Mouse (Mus musculus): ENCODE results near the gene Ak1.

The Ak1 gene

GRCm38 (mm10) chr2:32628044-32628550 lies 6.5 kb downstream of the Ak1 start:
- DNase-seq (ENCODE audit: low read depth, low spot score) = peak; percentile 82

- DNase-seq (ENCODE audit: low read depth, low spot score) = no peak
Observed at GRCm38 (mm10) chr2:32628729-32629128, 7.2 kb downstream of the Ak1 start.

- peak; percentile 97 for DNase-seq (ENCODE audit: low read depth, low spot score)
Observed at GRCm38 (mm10) chr2:32629276-32629976, 7.9 kb downstream of the Ak1 start.

GRCm38 (mm10) chr2:32630036-32630435 lies 8.5 kb downstream of the Ak1 start:
- DNase-seq (ENCODE audit: low read depth, low spot score) = no peak

GRCm38 (mm10) chr2:32631046-32631445 lies 9.5 kb downstream of the Ak1 start:
- no peak for DNase-seq (ENCODE audit: low read depth, low spot score)

GRCm38 (mm10) chr2:32631737-32632394 lies 10.3 kb downstream of the Ak1 start:
- peak; percentile 87 for DNase-seq (ENCODE audit: low read depth, low spot score)

GRCm38 (mm10) chr2:32633660-32634059 lies 12.1 kb downstream of the Ak1 start:
- DNase-seq (ENCODE audit: low read depth, low spot score) = no peak

GRCm38 (mm10) chr2:32634277-32635105 lies 12.9 kb downstream of the Ak1 start:
- no peak for DNase-seq (ENCODE audit: low read depth, low spot score)

GRCm38 (mm10) chr2:32636617-32637016 lies 15.1 kb downstream of the Ak1 start:
- no peak for DNase-seq (ENCODE audit: low read depth, low spot score)

- peak; percentile 22 for DNase-seq (ENCODE audit: low read depth, low spot score)
Observed at GRCm38 (mm10) chr2:32637778-32638281, 16.3 kb downstream of the Ak1 start.

GRCm38 (mm10) chr2:32639632-32640031 lies 18.1 kb downstream of the Ak1 start:
- no peak for DNase-seq (ENCODE audit: low read depth, low spot score)

GRCm38 (mm10) chr2:32640550-32641051 lies 19.0 kb downstream of the Ak1 start:
- DNase-seq (ENCODE audit: low read depth, low spot score) = no peak

GRCm38 (mm10) chr2:32641810-32642209 lies 20.3 kb downstream of the Ak1 start:
- no peak for DNase-seq (ENCODE audit: low read depth, low spot score)

GRCm38 (mm10) chr2:32642813-32643212 lies 21.3 kb downstream of the Ak1 start:
- no peak for DNase-seq (ENCODE audit: low read depth, low spot score)

GRCm38 (mm10) chr2:32644083-32644482 lies 22.5 kb downstream of the Ak1 start:
- DNase-seq (ENCODE audit: low read depth, low spot score) = no peak

- no peak for DNase-seq (ENCODE audit: low read depth, low spot score)
Observed at GRCm38 (mm10) chr2:32644799-32645475, 23.4 kb downstream of the Ak1 start.

GRCm38 (mm10) chr2:32645647-32646046 lies 24.1 kb downstream of the Ak1 start:
- DNase-seq (ENCODE audit: low read depth, low spot score) = no peak

GRCm38 (mm10) chr2:32646379-32647056 lies 25.0 kb downstream of the Ak1 start, which contains the start of gene Eng:
Gene Eng, plus strand, starts transcription at chr2:32646595.
- peak; percentile 73 for DNase-seq (ENCODE audit: low read depth, low spot score)

GRCm38 (mm10) chr2:32647366-32647765 lies 25.8 kb downstream of the Ak1 start:
- DNase-seq (ENCODE audit: low read depth, low spot score) = no peak

GRCm38 (mm10) chr2:32653764-32654163 lies 32.2 kb downstream of the Ak1 start:
- DNase-seq (ENCODE audit: low read depth, low spot score) = peak; percentile 69

All from R1 (cell line).